Mouse (Mus musculus): Measurements from ENCODE around the gene Acer2. TPM values are rescaled to one million over a fixed set of nuclear protein-coding genes. Genes with fewer than 3 reads are reported as not detected.

Acer2 gene
- polyA plus RNA-seq (2012; rRNA removed): 5.1 and 9.0 TPM in 2 replicates

GRCm38 (mm10) chr4:86874146-86874847 is at the start of gene Acer2:
Gene Acer2, plus strand, starts transcription at chr4:86874396.

GRCm38 (mm10) chr4:86857113-86858069 is 16.8 kb upstream of the Acer2 start, which contains the start of gene Rps6:
Gene Rps6, minus strand, starts transcription at chr4:86857412.

Other genes with a start within 250 kb of the Acer2 start
- 72.6 and 82.4 TPM in 2 replicates for gene Plin2, start 204.3 kb upstream of the Acer2 start, polyA plus RNA-seq (2012; rRNA removed)
- 6.7 and 10.1 TPM in 2 replicates for gene Dennd4c, start 125.8 kb upstream of the Acer2 start, polyA plus RNA-seq (2012; rRNA removed)
- gene Rps6, start 17.0 kb upstream of the Acer2 start, polyA plus RNA-seq (2012; rRNA removed): 2,420 and 2,581 TPM in 2 replicates